Comparison of ENCODE assay signal across 25 mouse cellular contexts in the genomic region with DNA sequence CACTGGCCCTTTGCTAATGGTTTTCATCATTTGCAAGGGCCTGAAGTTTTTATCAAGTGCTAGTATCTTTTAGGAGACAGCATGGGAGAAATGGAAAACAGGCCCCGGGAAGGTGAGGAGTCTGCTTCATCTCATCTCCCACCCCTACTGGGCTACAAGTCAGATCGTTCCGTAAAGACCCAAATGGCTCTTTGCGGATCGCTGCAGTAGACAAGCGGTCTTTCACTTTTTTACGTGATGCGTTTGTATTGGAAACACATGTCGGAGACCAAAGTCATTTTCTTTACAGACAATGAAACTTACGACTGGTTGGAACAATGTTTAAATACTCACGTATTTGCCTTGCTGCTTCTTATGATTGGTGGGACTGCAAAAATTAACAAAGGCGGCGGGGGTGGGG. TPM values are rescaled to one million over a fixed set of nuclear protein-coding genes. Genes with fewer than 3 reads are reported as not detected.
DNase-seq lines count a peak whose midpoint lies in the region; ATAC-seq and TF ChIP-seq lines count a peak whose summit lies in the region.
"Had no signal": no experiment of that assay in that cellular context is flagged by ENCODE, and none has a peak within 500 bp of the region (broad histone marks: within the 10 kb centered on the region; RNA-seq: fewer than 3 reads in every experiment).

No protein-coding gene starts in this region.

- H3K4me3 ChIP-seq in embryonic facial prominence, embryonic 14.5 days (ENCODE audit: low read depth, low read length): no peak overlapping the region
- no peak overlapping the region for H3K4me3 ChIP-seq in limb, embryonic 11.5 days (ENCODE audit: low read depth, low read length)
- H3K4me3 ChIP-seq in limb, embryonic 15.5 days: no peak overlapping the region
- no peak overlapping the region for H3K4me3 ChIP-seq in intestine, embryonic 15.5 days (replicated peaks)
- H3K4me3 ChIP-seq in heart, adult 2 months: no peak overlapping the region
- H3K4me3 ChIP-seq: embryonic facial prominence, embryonic 15.5 days; erythroblast, embryonic 14.5 days; forebrain, embryonic 10.5 days; heart, embryonic 15.5 days; hindbrain, embryonic 13.5 days had no signal

- intact Hi-C loops in heart, adult 2 months (cut with DNase I): no loop called here

- 44% methylated on average over 13 of the region's 13 CpGs for WGBS in embryonic facial prominence, embryonic 14.5 days
- 21% methylated on average over 13 of the region's 13 CpGs for WGBS in limb, embryonic 11.5 days
- WGBS in limb, embryonic 15.5 days: 32% methylated on average over 13 of the region's 13 CpGs
- 56% methylated on average over 13 of the region's 13 CpGs for WGBS in intestine, embryonic 15.5 days
- 65% methylated on average over 13 of the region's 13 CpGs for WGBS in heart, adult 2 months

- no peak for ATAC-seq in embryonic facial prominence, embryonic 14.5 days (ENCODE audit: low read depth)
- ATAC-seq in limb, embryonic 11.5 days (ENCODE audit: insufficient number of reproducible peaks, low FRiP score, low TSS enrichment, low read depth): no peak
- no peak for ATAC-seq in limb, embryonic 15.5 days (ENCODE audit: insufficient number of reproducible peaks, low FRiP score, low TSS enrichment, low read depth)
- ATAC-seq in intestine, embryonic 15.5 days: no peak
- ATAC-seq: CD4-positive, CD25-positive, alpha-beta regulatory T cell, adult 4 months; forebrain, embryonic 14.5 days; hindbrain, postnatal 0 days had no signal

- H3K27ac ChIP-seq in embryonic facial prominence, embryonic 14.5 days (replicated peaks; ENCODE audit: low read depth, low read length): peak overlapping the region; percentile 31; the same call in 1 of the 2 replicates
- H3K27ac ChIP-seq in limb, embryonic 11.5 days (replicated peaks; ENCODE audit: low read depth, low read length): peak overlapping the region; percentile 10; the same call in 1 of the 2 replicates
- peak overlapping the region; percentile 5; the same call in 1 of the 2 replicates for H3K27ac ChIP-seq in limb, embryonic 15.5 days
- H3K27ac ChIP-seq in intestine, embryonic 15.5 days: no peak overlapping the region
- no peak overlapping the region for H3K27ac ChIP-seq in heart, adult 2 months
- H3K27ac ChIP-seq: forebrain, embryonic 10.5 days; heart, embryonic 15.5 days; hindbrain, embryonic 13.5 days; hindbrain, postnatal 0 days had no signal

- TF ChIP-seq EP300 in heart, adult 2 months (IDR thresholded peaks at IDR 0.05; ENCODE audit: insufficient read depth, low read depth, low read length): no peak

- TF ChIP-seq CTCF in heart, adult 2 months (IDR thresholded peaks at IDR 0.05): no peak

- H3K9me3 ChIP-seq in embryonic facial prominence, embryonic 14.5 days (ENCODE audit: control insufficient read depth, low read length): no peaks in the 10 kb centered on the region
- no peaks in the 10 kb centered on the region for H3K9me3 ChIP-seq in limb, embryonic 11.5 days (ENCODE audit: control insufficient read depth, low read length)
- H3K9me3 ChIP-seq in limb, embryonic 15.5 days: no peaks in the 10 kb centered on the region
- no peaks in the 10 kb centered on the region for H3K9me3 ChIP-seq in intestine, embryonic 15.5 days
- H3K9me3 ChIP-seq: embryonic facial prominence, embryonic 15.5 days; forebrain, embryonic 10.5 days; heart, embryonic 15.5 days; hindbrain, embryonic 13.5 days had no signal

- H3K79me2 ChIP-seq in heart, adult 2 months (replicated peaks; ENCODE audit: control insufficient read depth, insufficient read depth, low read length): no peaks in the 10 kb centered on the region

- TF ChIP-seq POLR2A in heart, adult 2 months (IDR thresholded peaks at IDR 0.05; ENCODE audit: insufficient read depth, low read depth, low read length): no peak

- peak; percentile 27 for DNase-seq in embryo, embryonic 10.5 days (ENCODE audit: low spot score)
- DNase-seq in embryo, embryonic 9.5 days (ENCODE audit: extremely low spot score): no peak
- peak; percentile 54 for DNase-seq in embryonic facial prominence, embryonic 14.5 days (ENCODE audit: low spot score)
- DNase-seq in limb, embryonic 11.5 days (ENCODE audit: low spot score): peak; percentile 49
- no peak for DNase-seq in urinary bladder, postnatal 14 days (ENCODE audit: low spot score)
- DNase-seq in heart, adult 2 months: no peak
- DNase-seq: adrenal gland, adult 8-10 months; adrenal gland, postnatal 36 days; B cell, adult 2 months; cerebellum, adult 2 months; cerebellum, postnatal 10 days; gastrocnemius, postnatal 36 days; heart, postnatal 14 days had no signal

- H3K4me1 ChIP-seq in embryonic facial prominence, embryonic 14.5 days (ENCODE audit: control insufficient read depth, insufficient read depth, low read length): peaks cover 7% of the 10 kb centered on the region; the same call in 1 of the 2 replicates
- peaks cover 9% of the 10 kb centered on the region; the same call in 1 of the 2 replicates for H3K4me1 ChIP-seq in limb, embryonic 11.5 days (ENCODE audit: control insufficient read depth, insufficient read depth, low read length)
- peaks cover 10% of the 10 kb centered on the region for H3K4me1 ChIP-seq in limb, embryonic 15.5 days
- H3K4me1 ChIP-seq in intestine, embryonic 15.5 days (replicated peaks): 0 out of 2 replicates have a peak, but pooled peaks cover 3% of the 10 kb centered on the region
- no peaks in the 10 kb centered on the region for H3K4me1 ChIP-seq in heart, adult 2 months (ENCODE audit: control insufficient read depth, insufficient read depth, low read length)
- H3K4me1 ChIP-seq: forebrain, embryonic 10.5 days; heart, embryonic 15.5 days; hindbrain, embryonic 13.5 days had no signal

- peak overlapping the region; percentile 13; the same call in 1 of the 2 replicates for H3K4me2 ChIP-seq in embryonic facial prominence, embryonic 14.5 days (ENCODE audit: low read depth, low read length)
- H3K4me2 ChIP-seq in limb, embryonic 11.5 days (ENCODE audit: low read depth, severe bottlenecking): no peak overlapping the region
- no peak overlapping the region for H3K4me2 ChIP-seq in limb, embryonic 15.5 days
- no peak overlapping the region for H3K4me2 ChIP-seq in intestine, embryonic 15.5 days (replicated peaks)
- H3K4me2 ChIP-seq: embryonic facial prominence, embryonic 15.5 days; heart, embryonic 11.5 days; heart, embryonic 15.5 days; hindbrain, embryonic 13.5 days had no signal

- H3K36me3 ChIP-seq in embryonic facial prominence, embryonic 14.5 days (ENCODE audit: control insufficient read depth, insufficient read depth, low read length): no peaks in the 10 kb centered on the region
- no peaks in the 10 kb centered on the region for H3K36me3 ChIP-seq in limb, embryonic 11.5 days (ENCODE audit: control insufficient read depth, insufficient read depth, low read length)
- H3K36me3 ChIP-seq in limb, embryonic 15.5 days: no peaks in the 10 kb centered on the region
- H3K36me3 ChIP-seq in intestine, embryonic 15.5 days: no peaks in the 10 kb centered on the region
- H3K36me3 ChIP-seq in heart, adult 2 months (ENCODE audit: control insufficient read depth, insufficient read depth, low read length): no peaks in the 10 kb centered on the region
- H3K36me3 ChIP-seq: embryonic facial prominence, embryonic 15.5 days; forebrain, embryonic 10.5 days; G1E; heart, embryonic 15.5 days; hindbrain, embryonic 13.5 days had no signal

- no peaks in the 10 kb centered on the region for H3K27me3 ChIP-seq in embryonic facial prominence, embryonic 14.5 days (replicated peaks; ENCODE audit: control insufficient read depth, insufficient read depth, low read length)
- no peaks in the 10 kb centered on the region for H3K27me3 ChIP-seq in limb, embryonic 11.5 days (ENCODE audit: control insufficient read depth, insufficient read depth, low read length)
- no peaks in the 10 kb centered on the region; the same call in 1 of the 2 replicates for H3K27me3 ChIP-seq in limb, embryonic 15.5 days
- no peaks in the 10 kb centered on the region for H3K27me3 ChIP-seq in intestine, embryonic 15.5 days (replicated peaks)
- no peaks in the 10 kb centered on the region for H3K27me3 ChIP-seq in heart, adult 2 months (ENCODE audit: control insufficient read depth, insufficient read depth, low read length)
- H3K27me3 ChIP-seq: embryonic facial prominence, embryonic 15.5 days; heart, embryonic 15.5 days had no signal

- no peak overlapping the region for H3K9ac ChIP-seq in embryonic facial prominence, embryonic 14.5 days (ENCODE audit: low read depth, low read length)
- H3K9ac ChIP-seq in limb, embryonic 11.5 days (ENCODE audit: low read length): no peak overlapping the region
- no peak overlapping the region for H3K9ac ChIP-seq in limb, embryonic 15.5 days
- H3K9ac ChIP-seq in intestine, embryonic 15.5 days: no peak overlapping the region
- H3K9ac ChIP-seq in heart, adult 2 months (ENCODE audit: low read depth, low read length): no peak overlapping the region
- H3K9ac ChIP-seq: embryonic facial prominence, embryonic 15.5 days; heart, embryonic 15.5 days; hindbrain, embryonic 13.5 days had no signal

RNA-seq across cellular contexts. Expression of a gene that starts 32.0 kb away (rescaled TPM):
- polyA plus RNA-seq in embryonic facial prominence, embryonic 14.5 days (2014; fragmentation: Nextera tagmentation; extraction: Ambion mirVana): 14.2 and 17.0 TPM in 2 replicates
- 36.4 and 38.8 TPM in 2 replicates for polyA plus RNA-seq in limb, embryonic 11.5 days (2014; fragmentation: Nextera tagmentation; extraction: Ambion mirVana)
- 14.9 and 19.3 TPM in 2 replicates for polyA plus RNA-seq in limb, embryonic 15.5 days (2015; fragmentation: Nextera tagmentation; extraction: Ambion mirVana)
- polyA plus RNA-seq in intestine, embryonic 15.5 days (2015; fragmentation: Nextera tagmentation; extraction: Ambion mirVana): 9.7 and 11.5 TPM in 2 replicates
- total RNA-seq in heart, adult 2 months (2021): 1 to 10 TPM; 6.9 to 8.3 TPM
- polyA plus RNA-seq in heart, adult 2 months (2012; rRNA removed): 1.8 TPM in 2 replicates
- polyA plus RNA-seq: G1E had no signal

Comparison
In these comparisons a context has a peak if more than half of its experiments do, and no peak if none do; other contexts are left out.
1. DNase-seq: peak in embryo, embryonic 10.5 days (single experiment), embryonic facial prominence, embryonic 14.5 days (single experiment) and limb, embryonic 11.5 days (single experiment); none in embryo, embryonic 9.5 days (single experiment), urinary bladder, postnatal 14 days (single experiment) and heart, adult 2 months (0 of 2).
2. H3K27ac ChIP-seq: peak in embryonic facial prominence, embryonic 14.5 days (single experiment), limb, embryonic 11.5 days (single experiment) and limb, embryonic 15.5 days (single experiment); none in intestine, embryonic 15.5 days (single experiment) and heart, adult 2 months (single experiment).